Mouse (Mus musculus) thymus, postnatal 25 days (tissue): ENCODE measurements around the gene Sytl2.

Experiments used
- DNase-seq: peaks from one replicate; pipeline ENCODE4 v3.0.0; 2022

Gene Sytl2

GRCm38 (mm10) chr7:90301942-90302646 lies at the start of gene Sytl2:
TSS of gene Sytl2 (plus strand) at chr7:90302252.
- peak; percentile 82 for DNase-seq

- no peak for DNase-seq
Observed at GRCm38 (mm10) chr7:90252946-90253345, 49.1 kb upstream of the Sytl2 start.

DNA sequence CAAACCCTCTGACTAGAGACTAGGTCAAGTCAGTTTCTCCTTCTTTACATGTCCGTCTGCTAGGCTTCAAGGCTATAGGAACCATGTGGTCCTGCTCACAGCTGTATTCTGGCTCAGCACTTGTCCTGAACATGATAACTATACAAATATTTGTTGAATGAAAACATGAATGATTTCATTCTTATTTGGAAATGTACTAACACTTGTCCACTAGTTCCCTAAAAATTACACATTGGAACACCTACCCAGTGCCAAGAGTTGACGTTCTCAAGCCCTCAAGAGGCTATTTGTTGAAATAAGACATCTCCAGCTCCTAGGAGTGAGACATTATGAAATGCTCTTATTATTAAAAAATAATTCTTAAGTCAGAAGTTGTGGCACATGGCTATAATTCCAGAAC lies 43.4 kb upstream of the Sytl2 start:
- no peak for DNase-seq

DNA sequence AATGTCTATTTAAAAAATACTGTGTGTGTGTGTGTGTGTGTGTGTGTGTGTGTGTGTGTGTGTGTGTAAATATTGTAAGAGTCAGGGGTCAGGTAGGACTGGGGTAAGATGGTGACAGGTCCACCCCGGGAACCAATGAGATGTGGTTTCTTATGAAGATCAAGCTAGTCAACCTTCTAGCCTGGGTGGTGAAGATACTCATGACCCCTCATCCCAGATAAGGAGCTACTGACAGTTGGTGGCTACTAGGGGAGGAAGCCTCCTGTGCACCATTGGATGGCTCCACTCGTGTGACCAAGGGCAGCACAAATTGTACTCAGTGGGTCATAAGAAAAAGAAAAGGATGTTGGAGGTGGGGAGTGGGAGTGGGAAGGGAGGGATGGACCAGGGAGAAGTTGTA lies 42.2 kb upstream of the Sytl2 start:
- no peak for DNase-seq

GRCm38 (mm10) chr7:90261902-90262599 lies 40.0 kb upstream of the Sytl2 start:
- no peak for DNase-seq

GRCm38 (mm10) chr7:90265289-90265970 lies 36.6 kb upstream of the Sytl2 start, which contains the start of gene Ccdc83:
TSS of gene Ccdc83 (minus strand) at chr7:90265777.
- DNase-seq = peak; percentile 71

DNA sequence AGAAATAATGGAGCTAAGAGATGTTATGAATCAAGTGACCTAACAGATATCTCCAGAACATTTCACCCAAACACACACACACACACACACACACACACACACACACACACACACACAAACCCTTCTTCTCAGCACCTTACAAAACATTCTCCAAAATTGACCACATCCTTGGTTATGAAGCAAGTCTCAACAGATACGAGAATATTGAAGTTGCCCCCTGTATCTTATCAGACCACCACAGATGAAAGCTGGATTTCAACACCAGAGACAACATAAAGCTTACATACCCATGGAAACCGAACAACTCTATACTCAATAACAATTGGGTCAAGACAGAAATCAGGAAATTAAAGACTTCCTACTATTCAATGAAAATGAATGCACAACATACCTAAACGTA lies 31.9 kb upstream of the Sytl2 start:
- no peak for DNase-seq

GRCm38 (mm10) chr7:90274561-90275100 lies 27.4 kb upstream of the Sytl2 start:
- DNase-seq = no peak

DNA sequence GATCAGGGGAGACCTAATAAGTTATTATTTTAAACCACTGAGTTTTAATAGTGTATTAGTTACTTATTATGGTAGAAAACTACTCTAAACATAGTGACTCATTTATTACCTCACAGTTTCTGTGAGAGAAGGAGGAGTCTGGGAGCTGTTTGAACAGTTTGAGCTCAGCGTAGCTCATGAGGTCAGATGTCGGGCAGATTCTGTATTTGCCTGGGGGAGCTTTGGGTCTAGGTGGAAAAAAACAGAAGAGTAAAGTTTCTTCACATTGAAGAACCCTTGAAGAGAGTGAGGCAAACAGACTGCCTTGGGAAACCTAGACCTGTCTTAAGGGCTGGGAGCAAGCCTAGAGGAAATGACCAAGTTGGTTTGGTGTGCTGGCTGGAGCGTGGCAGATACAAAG lies 24.8 kb upstream of the Sytl2 start:
- DNase-seq = no peak

GRCm38 (mm10) chr7:90277769-90278168 lies 24.3 kb upstream of the Sytl2 start:
- no peak for DNase-seq

GRCm38 (mm10) chr7:90279136-90279535 lies 22.9 kb upstream of the Sytl2 start:
- DNase-seq = no peak

DNA sequence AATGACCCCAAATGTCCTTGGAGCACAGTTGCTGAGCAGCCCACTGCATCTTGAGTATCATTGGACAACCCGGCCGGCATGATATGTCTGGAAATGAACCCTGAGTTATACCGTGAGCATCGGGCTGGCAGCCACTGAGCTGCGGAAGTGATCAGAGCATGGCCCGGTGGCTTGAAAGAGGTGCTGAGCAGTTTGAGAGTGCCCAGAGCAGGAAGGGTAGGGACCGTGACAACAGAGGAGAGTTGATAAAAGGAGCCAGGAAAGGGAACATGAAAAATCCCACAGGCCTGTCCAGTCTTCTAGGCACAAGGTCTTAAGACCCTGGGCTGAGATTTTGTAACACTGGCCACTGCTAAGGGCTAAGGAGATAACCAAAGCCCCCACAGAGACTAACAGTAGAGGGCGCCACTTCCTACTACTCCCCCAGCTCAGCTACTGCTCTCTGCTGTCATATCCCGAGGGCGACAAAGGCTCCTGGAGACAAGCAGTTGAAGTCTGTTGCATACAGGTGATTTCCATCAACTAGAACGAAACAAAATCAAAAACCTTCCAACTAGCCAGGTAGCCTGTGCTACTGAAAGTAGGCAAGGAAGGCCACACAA lies 21.7 kb upstream of the Sytl2 start:
- DNase-seq = peak; percentile 69

DNA sequence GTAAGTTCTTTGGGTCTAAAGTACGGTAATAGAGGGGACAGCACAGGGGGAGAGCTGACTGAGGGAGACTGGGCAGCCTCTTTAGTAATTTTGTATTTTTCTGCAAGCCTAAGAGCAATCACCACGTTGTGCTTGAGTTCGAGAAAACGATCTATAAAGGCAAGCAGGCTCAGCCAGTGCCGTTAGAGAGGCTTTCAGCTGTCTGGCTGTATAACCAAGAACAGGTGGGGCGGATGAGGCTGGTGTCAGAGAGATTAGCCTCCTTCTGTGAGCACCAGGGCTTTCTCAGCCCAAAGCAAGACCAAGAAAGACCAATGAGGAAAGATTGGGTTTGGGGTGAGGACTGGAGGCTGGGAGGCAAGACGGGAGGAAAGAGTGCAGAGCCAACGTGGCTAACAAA lies 21.2 kb upstream of the Sytl2 start:
- no peak for DNase-seq

GRCm38 (mm10) chr7:90281759-90282546 lies 20.1 kb upstream of the Sytl2 start:
- DNase-seq = no peak

DNA sequence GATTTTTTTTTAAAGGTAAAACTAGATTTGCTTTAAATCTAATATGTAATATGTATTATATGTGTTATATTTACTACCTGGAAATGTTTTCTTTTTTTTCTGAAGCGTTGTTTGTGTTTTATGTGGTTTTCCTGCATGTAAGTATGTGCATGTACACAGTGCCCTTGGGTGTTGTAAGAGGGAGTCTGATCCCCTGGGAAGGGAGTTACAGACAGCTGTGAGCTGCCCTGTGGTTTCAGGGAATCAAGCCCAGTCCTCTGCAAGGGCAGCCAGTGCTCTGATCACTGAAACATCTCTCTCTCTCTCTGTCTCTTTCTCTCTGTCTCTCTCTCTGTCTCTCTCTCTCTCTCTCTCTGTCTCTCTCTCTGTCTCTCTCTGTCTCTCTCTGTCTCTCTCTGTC lies 19.3 kb upstream of the Sytl2 start:
- DNase-seq = no peak

DNA sequence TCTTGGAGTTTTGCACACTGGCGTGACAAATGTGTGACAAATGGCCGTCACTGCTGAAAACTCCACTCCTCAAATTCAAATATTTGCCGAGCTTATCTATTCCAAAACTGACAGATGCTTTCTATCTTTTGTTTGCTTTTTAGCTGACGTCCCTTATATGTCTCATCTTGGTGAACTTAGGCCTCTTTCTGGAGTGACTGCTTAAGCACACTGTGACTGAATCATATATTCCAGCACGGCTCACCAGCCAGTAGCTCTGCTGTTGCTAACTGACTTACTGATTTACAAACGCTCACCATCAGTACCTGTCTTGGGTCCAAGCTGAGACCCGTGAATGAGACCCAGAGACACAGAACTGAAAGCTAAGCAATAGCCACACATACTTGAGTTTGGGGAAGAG lies 17.3 kb upstream of the Sytl2 start:
- DNase-seq = no peak

DNA sequence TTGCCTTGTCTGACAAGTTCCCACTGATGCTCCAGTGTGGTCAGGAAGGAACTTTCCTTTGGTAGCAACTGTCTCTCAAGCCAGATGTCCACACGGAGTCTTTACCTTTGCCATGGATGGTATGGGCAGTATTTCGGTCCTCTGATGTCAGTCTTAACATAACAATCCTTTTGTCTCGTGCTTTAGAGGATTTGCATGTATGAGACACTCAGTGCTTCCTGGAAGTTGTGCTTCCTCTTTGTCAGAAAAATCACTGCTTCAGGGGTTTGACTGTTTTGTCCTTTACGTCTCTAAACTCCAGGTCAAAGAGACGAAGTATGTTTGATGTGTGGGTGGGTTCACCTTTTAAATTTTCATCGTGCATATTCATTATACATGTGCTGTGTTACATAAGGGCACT lies 10.2 kb upstream of the Sytl2 start:
- no peak for DNase-seq

DNA sequence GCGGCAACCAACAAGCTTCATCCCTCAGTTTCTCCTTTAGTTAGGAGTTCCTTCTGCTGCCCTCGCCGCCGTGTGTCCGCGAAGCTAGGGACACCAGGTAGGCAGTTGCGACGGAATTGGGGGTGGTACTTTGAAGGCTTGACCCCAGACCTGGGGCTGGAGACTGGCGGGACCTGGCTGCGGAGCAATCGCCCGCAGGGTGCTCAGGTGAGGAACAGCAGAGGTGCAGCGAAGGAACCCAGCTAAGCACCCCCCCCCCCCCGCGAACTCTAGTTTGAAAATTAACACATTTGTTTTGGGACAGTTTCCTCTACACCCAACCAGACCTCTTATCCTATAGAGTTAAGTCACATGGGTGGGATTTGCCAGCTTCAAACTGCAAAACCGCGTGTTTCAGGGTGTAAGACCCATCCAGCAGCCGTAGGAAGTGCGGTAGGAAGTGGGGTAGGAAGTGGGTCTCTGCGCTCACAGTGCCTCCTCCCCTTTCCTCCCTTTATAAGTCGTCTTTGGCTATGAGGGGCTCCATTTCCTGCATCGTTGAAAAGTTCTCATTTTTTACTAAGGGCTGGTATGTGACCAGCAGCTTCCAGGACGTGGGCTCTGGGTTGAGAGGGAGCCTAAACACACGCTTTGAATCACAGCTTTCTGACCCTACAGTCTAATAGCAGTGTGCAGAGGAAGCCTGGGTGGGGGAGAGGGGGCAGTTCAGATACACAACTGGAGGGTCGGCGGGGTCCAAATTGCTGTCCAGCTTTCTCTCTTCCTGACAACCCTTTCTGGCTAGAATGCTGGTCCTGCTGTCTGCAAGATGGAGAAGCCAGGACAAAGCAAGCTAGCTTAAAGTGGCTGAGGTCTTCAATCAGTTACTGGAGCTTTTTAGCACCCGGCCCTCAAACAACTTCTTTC lies 848 bp downstream of the Sytl2 start:
- DNase-seq = peak; percentile 64

DNA sequence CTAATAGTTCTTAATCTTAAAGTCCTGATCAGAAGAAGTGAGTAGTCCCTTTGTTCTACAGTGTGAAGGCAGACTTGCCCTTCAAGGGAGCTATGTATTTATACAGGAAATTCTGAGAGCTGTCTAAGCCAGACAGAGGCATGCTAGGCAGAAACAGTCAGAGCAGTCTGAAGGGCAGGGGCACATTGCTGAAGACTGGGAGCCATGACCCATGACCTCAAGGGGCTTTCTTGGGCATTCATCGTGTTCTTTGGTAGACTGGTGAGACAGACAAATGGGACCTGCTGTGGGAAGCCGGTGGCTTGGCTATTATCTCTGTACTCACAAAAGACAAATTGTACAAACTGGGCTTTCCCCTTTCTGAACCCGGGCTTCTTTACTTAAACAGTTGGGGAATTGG lies 4.0 kb downstream of the Sytl2 start:
- no peak for DNase-seq

- DNase-seq = no peak
Observed at GRCm38 (mm10) chr7:90306968-90307367, 4.9 kb downstream of the Sytl2 start.

DNA sequence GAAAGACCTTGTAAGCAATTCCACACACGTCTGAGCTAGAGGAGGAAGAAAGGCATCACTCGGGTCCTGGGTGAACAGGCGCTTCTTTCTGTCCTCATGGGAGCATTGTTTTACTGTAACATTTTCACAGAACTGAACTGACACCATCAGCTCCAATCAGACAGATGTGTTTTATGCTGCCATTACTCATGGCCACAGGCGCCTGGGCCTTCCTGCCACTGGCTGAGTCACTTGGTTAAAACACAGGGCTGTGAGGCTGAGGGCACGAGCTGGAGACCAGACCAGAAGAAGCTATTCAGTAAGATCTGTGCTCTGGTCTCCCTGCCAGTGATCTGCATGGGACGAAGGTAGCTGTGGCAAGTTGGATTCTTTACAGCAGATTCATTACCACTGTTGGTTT lies 6.0 kb downstream of the Sytl2 start:
- DNase-seq = no peak
